Mouse (Mus musculus) liver, adult 2 months (tissue): ENCODE measurements around the gene Nphp1. TPM values are rescaled to one million over a fixed set of nuclear protein-coding genes. Genes with fewer than 3 reads are reported as not detected.

Source experiments
- DNase-seq: peaks from one replicate; pipeline ENCODE4 v3.0.0-alpha.2; 2011; ENCODE audit warnings: low read depth, low spot score; ENCODE audit errors: extremely low read depth
- H3K27ac ChIP-seq: fragments of 200-500 bp; replicated peaks from 2 replicates; pipeline ENCODE4 v1.5.1; 2012; ENCODE audit warnings: low read depth, mild to moderate bottlenecking, control low read depth, inconsistent platforms, low read length; ENCODE audit not compliant: insufficient read depth
- H3K27me3 ChIP-seq: fragments of 200-500 bp; 2 replicates; pipeline ENCODE4 v1.6.1; 2012; ENCODE audit warnings: mild to moderate bottlenecking, moderate library complexity, low read length, inconsistent platforms; ENCODE audit not compliant: control insufficient read depth, insufficient read depth
- H3K36me3 ChIP-seq: fragments of 200-500 bp; 2 replicates; pipeline ENCODE4 v1.6.1; 2012; ENCODE audit warnings: low read length, inconsistent platforms; ENCODE audit not compliant: control insufficient read depth, insufficient read depth
- H3K4me1 ChIP-seq: fragments of 200-500 bp; 2 replicates; pipeline ENCODE4 v1.6.1; 2011; ENCODE audit warnings: low read length; ENCODE audit not compliant: control insufficient read depth, insufficient read depth
- H3K4me3 ChIP-seq: fragments of 200-500 bp; 2 replicates; pipeline ENCODE4 v1.5.1; 2011; ENCODE audit warnings: low read depth, mild to moderate bottlenecking, control low read depth, low read length, moderate library complexity; ENCODE audit not compliant: insufficient read depth
- H3K79me2 ChIP-seq: fragments of 200-500 bp; 2 replicates; pipeline ENCODE4 v1.6.1; 2012; ENCODE audit warnings: inconsistent platforms, mild to moderate bottlenecking, low read length, moderate library complexity; ENCODE audit not compliant: control insufficient read depth, insufficient read depth
- H3K9ac ChIP-seq: fragments of 200-500 bp; 2 replicates; pipeline ENCODE4 v1.6.1; 2012; ENCODE audit warnings: low read depth, mild to moderate bottlenecking, control low read depth, inconsistent platforms, low read length
- CTCF ChIP-seq: fragments of 200-500 bp; IDR thresholded peaks from 2 replicates; pipeline ENCODE4 v1.5.1; 2011; ENCODE audit warnings: low read depth, low read length, control low read depth
- POLR2A ChIP-seq: fragments of 200-500 bp; IDR thresholded peaks from 2 replicates; pipeline ENCODE4 v1.6.1; 2011; ENCODE audit warnings: low read length, control low read depth; ENCODE audit not compliant: insufficient read depth; ENCODE audit errors: extremely low read depth
- WGBS: fragments of 180-500 bp; shearing (Covaris S2); methylation state at CpG from one replicate; pipeline ENCODE4 v1.1.7; 2018; 5-methylcytosine and 5-hydroxymethylcytosine counted together
- polyA plus RNA-seq: library from polyadenylated mRNA; depleted of rRNA; stranded (reverse); fragments of >200 nt; gene quantifications from 2 replicates; pipeline ENCODE4 v1.2.3, GENCODE M21; 2012
- total RNA-seq: library from RNA; depleted of rRNA; stranded (reverse); fragments of >200 nt; gene quantifications from 2 replicates; pipeline ENCODE4 v1.2.3, GENCODE M21; 2014

The Nphp1 gene
- total and polyA plus RNA-seq, 2 experiments: 1.6 to 4.7 TPM

GRCm38 (mm10) chr2:127740756-127741519 lies 47.8 kb downstream of the Nphp1 start:
- no peaks in the 10 kb centered on the region for H3K79me2 ChIP-seq
- no peaks in the 10 kb centered on the region for H3K36me3 ChIP-seq
- DNase-seq: peak; percentile 90
- H3K4me1 ChIP-seq: peaks cover 2% of the 10 kb centered on the region; the same call in 1 of the 2 replicates
- no peak overlapping the region for H3K4me3 ChIP-seq
- no peak overlapping the region for H3K9ac ChIP-seq
- WGBS: 87% methylated on average over 9 of the region's 9 CpGs
- H3K27ac ChIP-seq: no peak overlapping the region
- H3K27me3 ChIP-seq: no peaks in the 10 kb centered on the region
- TF ChIP-seq POLR2A (no peak), CTCF (no peak)

GRCm38 (mm10) chr2:127737885-127738284 lies 50.8 kb downstream of the Nphp1 start:
- 77% methylated on average over 3 of the region's 3 CpGs for WGBS
- Histone ChIP-seq H3K9ac (no peak overlapping the region), H3K4me1 (peaks cover 2% of the 10 kb centered on the region; the same call in 1 of the 2 replicates), H3K27me3 (no peaks in the 10 kb centered on the region), H3K4me3 (no peak overlapping the region), H3K27ac (no peak overlapping the region), H3K36me3 (no peaks in the 10 kb centered on the region), H3K79me2 (no peaks in the 10 kb centered on the region)
- TF ChIP-seq POLR2A (no peak), CTCF (no peak)
- no peak for DNase-seq

GRCm38 (mm10) chr2:127736631-127737209 lies 52.0 kb downstream of the Nphp1 start:
- H3K36me3 ChIP-seq: no peaks in the 10 kb centered on the region
- H3K9ac ChIP-seq: no peak overlapping the region
- peaks cover 2% of the 10 kb centered on the region; the same call in 1 of the 2 replicates for H3K4me1 ChIP-seq
- WGBS: 71% methylated on average over 6 of the region's 6 CpGs
- H3K27ac ChIP-seq: no peak overlapping the region
- no peak overlapping the region for H3K4me3 ChIP-seq
- no peak for DNase-seq
- no peaks in the 10 kb centered on the region for H3K27me3 ChIP-seq
- no peaks in the 10 kb centered on the region for H3K79me2 ChIP-seq
- TF ChIP-seq POLR2A (no peak), CTCF (no peak)

GRCm38 (mm10) chr2:127735512-127736145 lies 53.1 kb downstream of the Nphp1 start:
- WGBS: 70% methylated on average over 9 of the region's 9 CpGs
- DNase-seq: no peak
- H3K27ac ChIP-seq: no peak overlapping the region
- no peaks in the 10 kb centered on the region for H3K79me2 ChIP-seq
- no peak overlapping the region for H3K9ac ChIP-seq
- no peaks in the 10 kb centered on the region for H3K36me3 ChIP-seq
- H3K27me3 ChIP-seq: no peaks in the 10 kb centered on the region; the same call in 1 of the 2 replicates
- H3K4me1 ChIP-seq: no peaks in the 10 kb centered on the region
- H3K4me3 ChIP-seq: no peak overlapping the region
- no peak for TF ChIP-seq POLR2A
- TF ChIP-seq CTCF: no peak

- H3K4me1 ChIP-seq: no peaks in the 10 kb centered on the region
- no peak for DNase-seq
- H3K9ac ChIP-seq: no peak overlapping the region
- no peaks in the 10 kb centered on the region for H3K36me3 ChIP-seq
- TF ChIP-seq CTCF: no peak
- TF ChIP-seq POLR2A: no peak
- 44% methylated on average over 5 of the region's 5 CpGs for WGBS
- no peaks in the 10 kb centered on the region for H3K79me2 ChIP-seq
- H3K27me3 ChIP-seq: peaks cover under 1% of the 10 kb centered on the region; the same call in 1 of the 2 replicates
- H3K4me3 ChIP-seq: no peak overlapping the region
- no peak overlapping the region for H3K27ac ChIP-seq
These were observed 53.8 kb downstream of the Nphp1 start for GRCm38 (mm10) chr2:127734889-127735288.
